Mouse (Mus musculus): ENCODE results near the gene Knl1.

DNA sequence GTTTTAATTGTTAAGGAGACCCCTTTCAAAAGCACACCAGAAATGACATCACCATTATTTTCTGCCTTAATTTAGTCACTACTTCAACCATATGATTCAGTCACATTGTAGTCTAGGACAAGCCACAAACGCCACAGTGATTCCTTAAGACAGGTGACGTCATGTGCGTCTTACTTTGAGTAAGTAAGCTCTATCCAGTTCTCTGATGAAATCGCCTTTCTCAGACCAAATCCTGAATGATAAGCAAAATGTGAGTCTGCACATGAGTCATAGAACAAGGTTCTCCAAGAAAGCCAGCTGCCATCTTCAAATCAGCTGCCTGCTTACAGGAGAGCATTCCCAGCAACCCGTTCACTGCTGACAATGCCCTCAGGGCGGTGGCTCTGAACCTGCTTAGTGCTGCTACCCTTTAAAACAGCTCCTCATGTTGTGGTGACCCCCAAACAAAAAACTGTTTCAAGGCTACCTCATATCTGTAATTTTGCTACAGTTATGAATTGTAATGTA, 23.7 kb upstream of the Knl1 start:
- TF ChIP-seq CTCF (IDR thresholded peaks at IDR 0.05) (no peak), EP300 (IDR thresholded peaks at IDR 0.05) (no peak)
